Mouse (Mus musculus) forebrain, postnatal 0 days (tissue): Measurements from ENCODE around the gene Fn3k. TPM values are rescaled to one million over a fixed set of nuclear protein-coding genes. Genes with fewer than 3 reads are reported as not detected.

Experiments
- ATAC-seq: fragments of 200-750 bp; cut with Nextera tagmentation; 2 replicates; pipeline ENCODE4 v1.8.0; 2017; ENCODE audit warnings: mild to moderate bottlenecking, moderate library complexity
- DNase-seq: peaks from one replicate; pipeline ENCODE4 v3.0.0-alpha.2; 2015
- H3K27ac ChIP-seq: fragments of 300-500 bp; sonication (generic); 2 replicates; pipeline ENCODE4 v1.5.1; 2014; ENCODE audit warnings: low read depth, mild to moderate bottlenecking, antibody characterized with exemption, low read length, moderate library complexity, mixed read lengths
- H3K27me3 ChIP-seq: fragments of 300-500 bp; sonication (generic); 2 replicates; pipeline ENCODE4 v1.6.1; 2014; ENCODE audit warnings: mild to moderate bottlenecking, low read length, mixed read lengths; ENCODE audit not compliant: insufficient read depth
- H3K36me3 ChIP-seq: fragments of 300-500 bp; sonication (generic); 2 replicates; pipeline ENCODE4 v1.6.1; 2014; ENCODE audit warnings: mild to moderate bottlenecking, moderate library complexity; ENCODE audit not compliant: insufficient read depth
- H3K4me1 ChIP-seq: fragments of 300-500 bp; sonication (generic); 2 replicates; pipeline ENCODE4 v1.6.1; 2014; ENCODE audit warnings: antibody characterized with exemption; ENCODE audit not compliant: insufficient read depth
- H3K4me2 ChIP-seq: fragments of 300-500 bp; sonication (generic); 2 replicates; pipeline ENCODE4 v1.6.1; 2014; ENCODE audit warnings: low read depth, mild to moderate bottlenecking, moderate library complexity
- H3K4me3 ChIP-seq: fragments of 300-500 bp; sonication (generic); 2 replicates; pipeline ENCODE4 v1.5.1; 2014; ENCODE audit warnings: low read depth, low read length, mixed read lengths
- H3K9ac ChIP-seq: fragments of 300-500 bp; sonication (generic); 2 replicates; pipeline ENCODE4 v1.6.1; 2014; ENCODE audit warnings: mild to moderate bottlenecking
- H3K9me3 ChIP-seq: fragments of 300-500 bp; sonication (generic); 2 replicates; pipeline ENCODE4 v1.6.1; 2016; ENCODE audit warnings: low read length
- CTCF ChIP-seq: sonication (generic); IDR thresholded peaks from 2 replicates; pipeline ENCODE4 v1.5.1; 2016; ENCODE audit warnings: antibody characterized with exemption, control low read depth, low read depth
- WGBS: fragments of 180-500 bp; shearing (Covaris S2); extraction: QIAGEN DNeasy Blood & Tissue Kit; methylation state at CpG from one replicate; pipeline ENCODE4 v1.1.7; 2014; 5-methylcytosine and 5-hydroxymethylcytosine counted together
- polyA plus RNA-seq: library from polyadenylated mRNA; unstranded; fragments of >200 nt; fragmentation: Nextera tagmentation; extraction: Ambion mirVana; gene quantifications from 2 replicates; pipeline ENCODE4 v1.2.1, GENCODE M21; 2015
- total RNA-seq: library from RNA; depleted of rRNA; stranded (reverse); fragments of >200 nt; gene quantifications from 2 replicates; pipeline ENCODE4 v1.2.3, GENCODE M21; 2014

Gene Fn3k
- total and polyA plus RNA-seq, 2 experiments from 2014 or later: 2.9 to 3.1 TPM

DNA sequence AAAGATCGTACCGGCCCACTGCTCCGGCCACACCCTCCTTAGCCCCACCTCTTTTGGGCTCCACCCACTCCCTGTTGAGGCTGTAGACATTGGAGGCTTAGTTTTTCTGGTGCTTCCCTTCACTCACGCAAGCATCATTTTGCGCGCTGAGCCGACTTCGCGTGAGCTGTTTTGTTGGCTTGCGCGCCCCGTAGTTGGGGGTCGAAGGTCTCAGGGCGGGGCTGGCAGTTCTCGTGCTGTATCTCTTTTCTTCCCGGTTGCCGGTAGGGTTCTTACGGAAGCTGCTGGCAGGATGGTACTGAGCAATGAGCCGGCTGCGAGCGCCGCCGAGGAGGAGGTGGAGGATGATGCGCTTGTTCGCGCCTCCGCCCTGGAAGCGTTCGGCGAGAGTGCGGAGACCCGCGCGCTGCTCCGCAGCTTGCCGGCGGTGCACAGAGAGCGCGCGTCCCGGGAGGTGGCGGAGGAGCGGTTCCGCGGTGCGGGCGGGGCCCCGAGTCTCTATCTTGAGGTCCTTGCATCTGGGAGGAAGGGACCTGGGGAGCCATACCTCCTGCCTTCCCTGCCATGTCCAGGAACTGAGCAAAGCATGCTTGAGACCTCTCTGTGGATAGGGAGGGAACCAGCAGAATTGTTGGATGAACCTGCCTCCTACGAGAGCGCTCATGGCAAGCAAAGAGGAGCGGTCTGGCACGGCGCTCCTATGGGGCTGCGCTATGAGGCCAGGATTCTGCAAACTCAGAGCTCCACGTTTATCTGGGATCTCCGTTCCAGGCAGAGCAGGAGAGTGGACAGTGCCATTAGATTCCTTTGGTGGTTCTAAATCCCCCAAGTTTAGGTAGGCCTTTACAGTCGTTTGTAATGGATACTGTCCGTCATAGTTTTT is 17.3 kb downstream of the Fn3k start, which contains the start of gene Tbcd:
Tbcd (plus strand) TSS at position 197 of the 883 bp plus-strand sequence.
- peak within 1 kb of the TSS; percentile 94 for H3K4me3 ChIP-seq
- TF ChIP-seq CTCF: peak; percentile 44
- H3K9me3 ChIP-seq: no peaks in the 10 kb centered on the region
- ATAC-seq (peak; percentile 97), DNase-seq (peak; percentile 97)
- peaks cover 7% of the 10 kb centered on the region; the same call in 1 of the 2 replicates for H3K4me1 ChIP-seq
- peak within 1 kb of the TSS; percentile 60 for H3K4me2 ChIP-seq
- 0 out of 2 replicates have a peak, but pooled peaks cover 5% of the 10 kb centered on the region for H3K36me3 ChIP-seq
- 3% methylated on average over 58 of the region's 58 CpGs for WGBS
- H3K27me3 ChIP-seq: no peaks in the 10 kb centered on the region
- H3K27ac ChIP-seq: peak within 1 kb of the TSS; percentile 86
- H3K9ac ChIP-seq: peak within 1 kb of the TSS; percentile 76

DNA sequence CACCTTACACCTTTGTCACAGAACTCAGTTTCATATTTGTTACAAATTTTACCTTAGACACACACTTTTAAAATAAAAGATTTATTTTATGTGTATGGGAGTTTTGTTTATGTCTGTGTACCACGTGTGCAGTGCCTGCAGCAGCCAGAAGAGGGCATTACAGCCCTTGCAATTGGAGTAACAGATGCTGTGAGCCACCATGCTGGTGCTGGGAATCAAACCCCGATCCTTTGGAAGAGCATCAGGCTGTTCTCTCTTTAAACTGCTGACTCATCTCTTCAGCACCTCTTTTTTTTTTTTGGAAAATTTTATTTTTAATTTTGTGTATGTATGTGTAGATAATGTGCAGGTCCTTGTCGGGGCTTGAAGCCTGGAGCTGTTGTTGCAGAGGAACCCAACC is 23.2 kb downstream of the Fn3k start:
- H3K9ac ChIP-seq: no peak overlapping the region
- no peaks in the 10 kb centered on the region for H3K9me3 ChIP-seq
- H3K27me3 ChIP-seq: no peaks in the 10 kb centered on the region
- H3K4me3 ChIP-seq: no peak overlapping the region
- peaks cover 4% of the 10 kb centered on the region; the same call in 1 of the 2 replicates for H3K4me1 ChIP-seq
- ATAC-seq: no peak
- H3K36me3 ChIP-seq: peaks cover 36% of the 10 kb centered on the region
- 97% methylated on average over 3 of the region's 3 CpGs for WGBS
- no peak for DNase-seq
- H3K27ac ChIP-seq: no peak overlapping the region
- peak; percentile 14; the same call in 1 of the 2 replicates for TF ChIP-seq CTCF
- no peak overlapping the region for H3K4me2 ChIP-seq

DNA sequence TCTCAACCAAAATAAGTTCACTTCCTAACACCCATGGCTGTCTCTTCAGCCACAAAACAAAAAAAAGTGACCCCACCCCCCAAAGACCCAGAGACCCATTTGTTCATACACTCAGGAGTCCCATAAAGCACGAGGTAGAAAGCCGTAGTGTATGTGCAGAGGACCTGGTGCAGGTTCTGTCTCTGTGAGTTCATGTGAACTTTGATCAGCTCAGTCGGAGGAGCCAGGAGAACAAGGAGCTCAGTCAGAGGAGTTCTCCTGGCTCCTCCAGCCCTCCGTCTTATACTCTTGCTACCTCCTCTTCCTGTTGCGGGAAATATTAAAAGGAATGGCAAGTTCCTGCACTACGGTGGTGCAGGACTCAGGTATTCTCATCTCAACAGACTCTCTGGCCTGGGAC is 32.7 kb downstream of the Fn3k start:
- no peaks in the 10 kb centered on the region for H3K27me3 ChIP-seq
- ATAC-seq: no peak

DNA sequence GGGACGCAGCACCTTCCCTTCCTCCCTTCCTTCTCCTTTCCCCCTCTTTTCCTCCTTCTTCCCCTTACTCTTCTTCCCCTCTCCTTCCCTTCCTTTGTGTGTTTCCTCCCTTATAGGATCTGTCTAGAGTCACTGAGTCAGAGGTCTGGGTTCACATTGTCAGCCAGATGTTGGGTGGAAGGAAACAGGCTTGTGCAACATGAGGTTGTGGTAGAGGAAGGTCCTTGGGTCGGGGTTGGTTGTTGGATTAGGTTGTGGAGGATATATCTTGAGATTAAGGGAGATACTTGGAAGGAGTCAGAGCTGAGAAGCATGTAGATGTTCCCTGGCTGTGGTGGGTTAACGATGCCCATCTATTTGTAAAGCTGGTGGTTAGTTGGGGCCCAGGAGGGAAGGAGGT is 40.1 kb downstream of the Fn3k start:
- H3K36me3 ChIP-seq: peaks cover 30% of the 10 kb centered on the region
- 84% methylated on average over 3 of the region's 3 CpGs for WGBS
- H3K4me1 ChIP-seq: no peaks in the 10 kb centered on the region

More for the DNA sequence above, 32.7 kb downstream of the Fn3k start:
- no peak overlapping the region for H3K4me2 ChIP-seq
- no peak overlapping the region for H3K4me3 ChIP-seq
- H3K36me3 ChIP-seq: peaks cover 51% of the 10 kb centered on the region
- TF ChIP-seq CTCF: no peak
- 95% methylated on average over 6 of the region's 6 CpGs for WGBS
- no peaks in the 10 kb centered on the region for H3K4me1 ChIP-seq
- H3K9ac ChIP-seq: no peak overlapping the region
- H3K27ac ChIP-seq: no peak overlapping the region
- no peaks in the 10 kb centered on the region for H3K9me3 ChIP-seq
- DNase-seq: no peak

DNA sequence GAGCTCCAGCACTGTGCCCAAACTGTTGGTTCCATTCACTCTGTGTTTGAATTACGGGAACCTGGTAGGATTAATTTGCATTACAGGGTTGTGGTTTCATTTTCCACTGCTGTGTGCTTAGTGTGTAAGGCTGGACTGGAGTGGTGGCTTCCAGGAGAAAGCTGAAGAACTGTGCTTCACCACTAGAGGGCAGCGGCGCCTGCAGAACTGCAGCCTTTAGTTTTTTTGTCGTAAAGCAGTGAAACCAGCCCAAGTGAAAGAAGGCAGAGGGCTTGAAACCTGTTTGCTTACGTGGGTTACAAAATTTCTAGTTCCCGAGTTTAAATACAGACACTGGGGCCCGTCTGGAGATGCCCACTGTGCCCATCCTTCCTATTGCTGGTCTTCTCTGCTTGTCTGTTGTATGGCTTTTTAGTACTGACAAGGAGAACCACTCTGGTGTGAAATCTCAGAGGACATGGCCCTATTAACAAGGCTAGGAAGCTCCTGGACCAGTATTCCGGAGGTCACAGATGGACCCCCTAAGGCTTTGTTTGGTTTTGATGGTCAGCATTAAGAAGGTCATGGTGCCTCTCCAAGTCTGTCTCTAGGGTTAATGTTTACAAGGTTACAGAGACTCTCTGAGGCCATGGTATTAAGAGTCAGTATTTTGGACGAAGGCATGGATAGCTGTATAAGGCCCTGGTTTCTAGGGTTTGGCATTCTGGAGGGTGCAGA is 41.1 kb downstream of the Fn3k start:
- Histone ChIP-seq H3K36me3 (peaks cover 31% of the 10 kb centered on the region), H3K4me1 (no peaks in the 10 kb centered on the region), H3K9ac (no peak overlapping the region), H3K27me3 (no peaks in the 10 kb centered on the region), H3K27ac (no peak overlapping the region), H3K4me3 (no peak overlapping the region), H3K9me3 (no peaks in the 10 kb centered on the region), H3K4me2 (no peak overlapping the region)
- WGBS: 31% methylated on average over 9 of the region's 9 CpGs
- ATAC-seq (peak; percentile 64; the same call in 1 of the 2 replicates), DNase-seq (peak; percentile 89)
- peak; percentile 95 for TF ChIP-seq CTCF

More for the DNA sequence above, 40.1 kb downstream of the Fn3k start:
- H3K4me3 ChIP-seq: no peak overlapping the region
- H3K27ac ChIP-seq: no peak overlapping the region
- H3K9ac ChIP-seq: no peak overlapping the region
- TF ChIP-seq CTCF: no peak
- no peak overlapping the region for H3K4me2 ChIP-seq
- ATAC-seq (no peak), DNase-seq (no peak)
- H3K9me3 ChIP-seq: no peaks in the 10 kb centered on the region
- no peaks in the 10 kb centered on the region for H3K27me3 ChIP-seq

DNA sequence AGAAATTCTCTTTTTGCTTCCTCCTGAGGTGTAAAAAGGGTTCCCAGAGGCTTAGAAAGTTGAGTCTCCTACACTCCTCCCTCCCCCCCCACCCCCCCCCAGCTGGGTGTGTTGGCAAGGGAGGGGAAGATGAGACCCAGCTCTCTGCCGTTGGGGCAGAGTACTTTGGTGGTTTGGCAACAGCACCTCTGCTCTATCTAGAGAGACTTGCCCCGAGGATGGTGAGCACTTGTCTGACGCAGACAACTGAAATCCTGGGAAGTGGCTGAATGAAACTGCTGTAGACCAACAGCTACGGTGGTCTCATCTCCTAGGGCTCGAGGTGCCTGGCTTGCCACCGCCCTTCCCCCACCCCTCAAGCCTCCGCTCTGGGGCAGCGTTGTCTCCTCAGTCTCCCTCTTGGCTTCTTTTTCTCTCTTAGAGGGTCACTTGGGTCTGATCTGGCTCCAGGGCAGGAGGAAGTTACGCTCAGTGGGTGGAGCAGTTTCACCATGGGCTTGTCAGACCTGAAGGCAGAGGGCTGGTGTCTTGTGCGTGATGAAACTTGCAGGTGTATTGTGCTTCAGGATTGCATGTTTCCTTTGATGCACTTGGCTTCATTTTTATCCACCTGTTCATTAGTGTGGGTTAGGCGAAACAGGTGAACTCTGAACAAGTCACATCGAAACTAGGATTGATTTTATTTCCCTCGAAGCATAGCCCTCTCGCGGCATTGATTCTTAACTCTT is 44.9 kb downstream of the Fn3k start:
- H3K9ac ChIP-seq: no peak overlapping the region
- H3K27me3 ChIP-seq: no peaks in the 10 kb centered on the region
- H3K27ac ChIP-seq: no peak overlapping the region
- H3K36me3 ChIP-seq: peaks cover 47% of the 10 kb centered on the region
- no peaks in the 10 kb centered on the region for H3K9me3 ChIP-seq
- H3K4me1 ChIP-seq: no peaks in the 10 kb centered on the region
- DNase-seq (no peak), ATAC-seq (no peak)
- 92% methylated on average over 15 of the region's 15 CpGs for WGBS
- no peak overlapping the region for H3K4me2 ChIP-seq
- H3K4me3 ChIP-seq: no peak overlapping the region
- no peak for TF ChIP-seq CTCF
